Mouse (Mus musculus) gastrocnemius, postnatal 36 days (tissue): ENCODE data around the gene Angptl4. TPM values are rescaled to one million over a fixed set of nuclear protein-coding genes. Genes with fewer than 3 reads are reported as not detected.
"Not testable (repeated sequence)": the region's sequence is repeated elsewhere in the genome, so short reads cannot be mapped to it uniquely, and the experiment has no call there.

ENCODE experiments used
- DNase-seq, 2 experiments: peaks; one replicate each; pipeline ENCODE4 v3.0.0; 2022
- intact Hi-C: fragments of 180-260 bp; cut with DNase I; formaldehyde crosslinking; loops from one replicate; pipeline ENCODE4 v1.15.1; 2025
- total RNA-seq, 2 experiments: library from RNA; stranded (reverse); gene quantifications; 2 replicates each; pipeline ENCODE4 v1.2.3; 2021

Angptl4 gene
- total RNA-seq, 2 experiments from 2014 or later, result 8.0 to 11.7 TPM

DNA sequence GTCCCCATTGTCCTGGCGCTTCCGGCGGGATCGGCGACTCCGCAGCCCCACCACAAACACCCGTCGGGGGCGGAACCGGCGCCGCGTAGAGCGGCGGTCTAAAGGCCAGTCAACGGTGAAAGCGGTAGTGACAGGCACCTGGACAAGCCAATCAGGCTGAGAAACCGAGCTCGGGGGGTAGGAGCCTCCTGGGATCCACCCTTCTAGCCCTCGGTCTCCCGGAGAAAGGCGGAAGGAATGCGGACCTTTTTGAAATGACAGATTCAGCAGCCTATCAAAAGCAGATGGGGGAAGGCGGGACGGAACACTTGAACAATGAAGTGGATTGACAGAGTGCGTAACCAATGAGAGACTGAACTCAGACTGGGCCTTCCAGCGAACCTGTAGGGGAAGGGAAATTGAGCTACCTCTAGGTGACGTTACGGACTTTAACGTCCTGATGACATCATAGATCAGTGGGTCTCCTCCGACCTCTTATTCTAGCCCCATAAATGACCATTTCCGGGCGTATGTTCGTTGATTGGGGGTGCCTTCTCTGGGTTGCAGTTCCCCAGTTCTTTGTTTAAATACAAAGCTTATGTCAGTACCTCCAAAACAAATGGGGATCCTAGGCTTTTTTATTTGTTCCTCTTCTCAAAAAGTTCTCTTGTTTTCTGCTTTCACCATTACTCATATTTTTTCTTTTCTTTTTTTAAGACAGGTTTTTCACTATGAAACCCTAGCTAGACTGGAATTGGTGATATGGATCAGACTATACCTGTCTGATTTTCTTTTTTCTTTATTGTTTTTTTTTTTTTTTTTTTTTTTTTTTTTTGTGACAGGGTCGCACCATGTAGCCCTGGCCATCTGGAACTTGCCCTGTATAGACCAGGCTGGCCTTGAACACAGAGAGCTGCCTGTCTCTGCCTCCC lies 21.1 kb downstream of the Angptl4 start, which contains the start of gene Rab11b:
Gene Rab11b (minus strand): TSS at position 276 of the 911 bp plus-strand sequence.
- intact Hi-C loops, result loop anchor here (1.0 kb wide), 1 partner anchor 21 kb away; the partner anchor contains the start of gene Angptl4
- DNase-seq, result peak; percentile 99 to 100

GRCm38 (mm10) chr17:33759767-33760254 lies 21.8 kb downstream of the Angptl4 start:
- peak; percentile 93 to 95 for DNase-seq
- intact Hi-C loops, result no loop called here

DNA sequence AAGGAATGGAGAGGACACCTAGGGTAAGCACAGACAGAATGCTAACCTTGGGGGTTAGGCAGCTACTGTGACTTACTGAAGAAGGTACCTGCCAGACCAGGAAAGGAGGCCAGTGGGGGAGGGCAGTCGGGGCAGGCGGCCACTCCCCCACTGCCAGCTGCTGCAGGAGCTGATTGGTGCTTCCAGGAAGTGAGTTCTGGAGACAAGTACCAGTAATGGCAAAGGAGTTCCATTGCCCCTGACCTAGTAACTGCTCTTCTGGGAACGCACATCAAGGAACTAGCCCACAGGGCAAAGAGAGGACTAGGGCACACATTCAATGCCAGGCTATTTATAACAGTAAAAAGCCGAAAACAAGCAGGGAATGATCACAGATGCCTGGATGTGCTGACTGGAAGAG lies 24.4 kb downstream of the Angptl4 start:
- intact Hi-C loops, result no loop called here
- peak in 1 of 2 experiments; percentile 50 for DNase-seq

GRCm38 (mm10) chr17:33756108-33756790 lies 25.4 kb downstream of the Angptl4 start:
- intact Hi-C loops, result no loop called here
- no peak for DNase-seq

- intact Hi-C loops, result no loop called here
- no peak for DNase-seq
Measured at GRCm38 (mm10) chr17:33755418-33756107, 26.1 kb downstream of the Angptl4 start.

DNA sequence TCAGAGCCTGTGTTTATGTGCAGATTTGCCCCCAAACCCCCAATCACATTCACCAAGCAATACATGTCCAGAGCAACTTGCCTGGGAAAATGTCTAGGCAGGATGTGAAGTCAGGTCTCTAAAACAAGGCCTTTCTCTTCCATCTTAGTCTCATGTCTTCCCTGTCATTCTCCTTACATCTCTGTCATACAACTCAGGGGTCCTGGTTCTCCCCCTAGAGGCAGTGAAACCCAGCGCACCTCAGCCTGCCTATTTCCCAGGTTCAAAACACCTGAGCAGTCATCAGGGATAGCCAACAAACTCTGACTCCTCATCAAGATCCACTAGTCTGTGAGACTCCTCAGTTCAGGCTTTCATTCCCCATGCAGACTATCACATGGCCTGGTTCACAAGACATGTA lies 27.0 kb downstream of the Angptl4 start:
- intact Hi-C loops, result loop anchor here (5.0 kb wide), 1 partner anchor 33 kb away; no protein-coding TSS in a partner anchor
- DNase-seq, result no peak

DNA sequence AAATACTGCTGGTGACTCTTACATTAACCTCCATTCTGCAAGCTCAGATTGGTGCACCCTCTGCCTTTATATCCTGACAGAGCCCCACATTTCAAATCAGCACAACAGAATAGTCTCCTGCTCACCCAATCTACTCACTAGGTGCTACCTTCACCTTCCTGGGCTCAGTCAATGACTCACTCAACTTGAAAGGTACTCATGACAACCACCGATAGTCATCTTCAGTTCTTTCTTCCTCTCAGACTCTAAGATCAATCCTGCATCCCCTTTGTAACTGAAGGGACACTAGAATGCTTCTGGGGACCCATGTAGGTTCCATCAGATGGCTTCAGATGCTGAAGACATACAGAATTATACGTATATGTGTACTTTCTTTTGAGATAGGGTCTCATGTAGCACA lies 29.3 kb downstream of the Angptl4 start:
- no peak for DNase-seq
- intact Hi-C loops, result loop anchor here (5.0 kb wide), 1 partner anchor 35 kb away; no protein-coding TSS in a partner anchor

GRCm38 (mm10) chr17:33751181-33751580 lies 30.4 kb downstream of the Angptl4 start:
- DNase-seq, result no peak
- intact Hi-C loops, result loop anchor here (5.0 kb wide), 1 partner anchor 36 kb away; no protein-coding TSS in a partner anchor

DNA sequence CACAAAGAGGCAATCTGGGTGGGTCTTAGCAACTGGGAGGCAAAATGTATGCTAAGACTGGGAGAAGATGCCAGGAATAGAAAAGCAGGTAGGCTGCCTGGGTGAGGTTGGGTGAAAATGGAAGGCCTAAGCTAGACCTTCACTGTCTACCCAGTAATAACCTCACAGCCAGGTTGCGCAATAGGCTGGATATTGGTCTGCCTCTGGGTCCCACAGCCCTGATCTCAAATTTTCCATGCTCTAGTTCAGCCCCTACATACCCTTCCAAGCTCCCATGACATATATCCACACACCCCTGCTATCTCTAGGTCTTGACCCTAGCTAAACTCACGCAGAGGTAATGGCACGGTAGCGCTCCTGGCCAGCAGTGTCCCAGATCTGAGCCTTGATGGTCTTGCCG lies 32.2 kb downstream of the Angptl4 start:
- intact Hi-C loops, result no loop called here

DNA sequence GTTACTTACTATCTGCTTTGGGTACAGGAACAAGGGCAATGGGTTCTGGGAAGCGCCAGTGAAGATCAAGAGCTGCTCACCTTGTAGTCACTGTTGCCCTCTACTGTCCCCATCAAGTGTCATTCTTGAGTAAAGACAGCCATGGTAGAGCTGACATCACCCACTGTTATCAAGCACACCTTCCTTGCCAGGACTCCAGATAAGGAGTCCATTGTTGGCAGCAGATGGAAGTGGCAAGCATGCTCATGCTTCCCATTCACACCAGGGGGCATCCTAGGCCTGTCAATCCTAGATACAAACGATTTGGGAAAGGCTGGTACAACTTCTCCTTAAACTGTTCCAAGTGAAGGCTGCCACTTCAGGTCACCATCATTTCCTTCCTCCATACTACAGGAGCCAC lies 35.6 kb downstream of the Angptl4 start:
- intact Hi-C loops, result loop anchor here (2.0 kb wide), 1 partner anchor 53 kb away; no protein-coding TSS in a partner anchor

More for the DNA sequence above, 32.2 kb downstream of the Angptl4 start:
- DNase-seq, result no peak

DNA sequence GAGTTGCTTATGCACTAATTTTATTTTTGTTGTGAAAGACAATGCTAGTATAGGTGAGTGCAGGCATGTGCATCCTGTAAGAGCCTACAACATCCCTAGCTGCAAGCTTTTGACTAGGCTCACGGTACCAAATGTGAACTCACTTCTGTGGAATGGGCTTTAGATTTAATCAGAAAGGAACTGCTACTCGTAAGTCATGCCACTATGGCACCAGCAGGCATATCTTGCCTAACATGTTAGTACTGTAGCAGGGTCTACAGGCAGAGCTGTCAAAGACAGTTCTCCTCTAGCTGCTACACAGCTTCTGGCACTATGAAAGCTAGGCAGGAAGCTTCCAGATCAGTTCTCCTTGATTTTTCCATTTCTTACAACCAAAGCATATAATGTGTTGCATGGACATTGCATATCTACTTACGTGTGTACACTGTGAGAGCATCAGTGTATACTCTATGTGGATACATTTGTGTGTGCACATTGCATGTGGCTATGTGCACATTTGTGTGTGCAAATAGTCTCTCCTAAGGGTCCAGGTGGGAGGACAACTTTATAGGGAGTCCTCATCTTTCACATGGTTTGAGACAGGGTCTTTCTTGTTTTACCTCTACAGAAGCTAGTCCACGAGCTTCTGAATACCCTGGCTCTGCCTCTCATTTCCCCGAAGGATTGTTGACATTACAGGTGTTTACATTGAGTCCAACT lies 36.8 kb downstream of the Angptl4 start:
- no peak for DNase-seq
- intact Hi-C loops, result no loop called here

More for the DNA sequence above, 35.6 kb downstream of the Angptl4 start:
- no peak for DNase-seq

- DNase-seq, result no peak
- intact Hi-C loops, result no loop called here
Measured at GRCm38 (mm10) chr17:33742420-33742819, 39.2 kb downstream of the Angptl4 start.

DNA sequence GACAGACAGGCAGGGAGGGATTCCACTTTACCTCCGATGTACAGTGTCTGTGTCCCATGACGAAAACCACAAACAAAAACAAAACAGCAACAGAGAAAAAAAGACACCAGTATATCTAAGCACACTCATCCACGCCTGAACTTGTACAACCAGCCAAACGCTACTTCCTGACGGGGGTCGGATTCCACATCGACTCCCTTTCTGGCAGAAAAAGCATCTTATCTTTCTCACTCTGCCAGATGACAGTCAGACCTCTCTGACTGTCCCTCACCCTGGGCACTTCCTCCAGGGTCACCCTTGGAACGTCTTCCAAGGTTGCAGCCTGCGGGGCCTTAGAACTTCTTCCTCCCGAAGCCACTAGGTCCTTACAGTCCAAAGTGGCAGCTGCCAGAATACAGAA lies 48.1 kb downstream of the Angptl4 start:
- intact Hi-C loops, DNase-seq: not testable (repeated sequence)

DNA sequence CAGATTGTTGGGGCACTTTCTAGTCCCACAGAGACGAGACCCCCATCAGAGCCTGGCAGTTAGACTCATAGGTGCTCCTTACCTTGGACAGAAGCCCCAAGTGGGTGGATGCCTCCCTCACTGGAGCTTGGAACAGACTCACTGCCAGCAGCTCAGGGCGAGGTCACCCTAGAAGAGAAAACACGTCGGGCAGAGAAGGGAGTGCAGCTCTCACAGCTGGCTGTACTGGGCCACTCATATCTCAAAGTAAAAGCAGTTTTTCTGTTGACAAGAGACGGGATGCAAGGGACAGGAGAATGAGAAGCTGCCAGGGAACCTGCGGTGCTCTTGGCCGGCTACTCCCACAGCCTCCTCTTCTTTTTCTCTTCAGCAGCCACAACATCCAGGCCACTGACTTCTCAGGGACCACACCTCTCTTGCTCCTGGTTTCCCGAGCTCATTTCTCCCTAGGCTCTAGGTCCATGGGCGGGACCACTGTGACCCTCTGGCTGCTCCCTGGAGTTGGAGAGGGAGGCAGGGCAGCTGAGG lies 49.0 kb downstream of the Angptl4 start:
- DNase-seq, intact Hi-C loops: not testable (repeated sequence)

- intact Hi-C loops, result no loop called here
- no peak for DNase-seq
Measured at GRCm38 (mm10) chr17:33729215-33729614, 52.4 kb downstream of the Angptl4 start.

DNA sequence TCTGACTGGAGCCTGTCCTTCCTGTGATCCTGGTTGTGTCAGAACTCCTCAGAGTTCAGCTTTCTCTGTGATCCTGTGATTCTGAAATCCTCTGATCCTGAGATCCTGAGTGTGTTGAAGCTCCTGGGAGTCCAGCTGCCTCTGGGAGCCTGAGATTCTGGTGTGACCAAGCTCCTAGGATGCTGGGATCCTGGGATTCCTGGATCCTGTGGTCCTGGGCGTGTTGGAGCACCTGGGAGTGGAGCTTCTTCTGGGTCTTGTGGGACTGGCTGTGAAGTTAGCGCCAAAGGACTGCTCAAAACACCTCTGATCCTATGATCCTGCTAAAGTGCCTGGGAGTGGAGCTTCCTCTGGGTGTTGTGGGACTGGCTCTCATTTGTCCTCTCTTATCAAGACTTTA lies 53.2 kb downstream of the Angptl4 start:
- no peak for DNase-seq
- intact Hi-C loops, result no loop called here
